Mouse (Mus musculus) hindbrain, embryonic 14.5 days (tissue): ENCODE measurements at regions not wholly inside any gene's neighbourhood (a gene's known extent, or its start where the extent isn't known, plus 50 kb on each side); places are given as distances from the start of the nearest gene placed in this dataset.

ENCODE experiments used
- ATAC-seq: fragments of 200-750 bp; cut with Nextera tagmentation; 2 replicates; pipeline ENCODE4 v1.8.0; 2017; ENCODE audit warnings: moderate number of reproducible peaks, mild to moderate bottlenecking, moderate TSS enrichment, moderate library complexity; ENCODE audit not compliant: low FRiP score
- DNase-seq: peaks from one replicate; pipeline ENCODE4 v3.0.0-alpha.2; 2015; ENCODE audit warnings: low spot score
- H3K27ac ChIP-seq: fragments of 300-500 bp; sonication (generic); 2 replicates; pipeline ENCODE4 v1.5.1; 2014; ENCODE audit warnings: mild to moderate bottlenecking, moderate library complexity
- H3K27me3 ChIP-seq: fragments of 300-500 bp; sonication (generic); 2 replicates; pipeline ENCODE4 v1.6.1; 2014; ENCODE audit warnings: mild to moderate bottlenecking, low read length, mixed read lengths; ENCODE audit not compliant: control insufficient read depth, insufficient read depth
- H3K36me3 ChIP-seq: fragments of 300-500 bp; sonication (generic); replicated peaks from 2 replicates; pipeline ENCODE4 v1.6.1; 2014; ENCODE audit not compliant: control insufficient read depth, insufficient read depth
- H3K4me1 ChIP-seq: fragments of 300-500 bp; sonication (generic); replicated peaks from 2 replicates; pipeline ENCODE4 v1.6.1; 2014; ENCODE audit warnings: antibody characterized with exemption, low read length, mixed read lengths; ENCODE audit not compliant: control insufficient read depth, insufficient read depth
- H3K4me2 ChIP-seq: fragments of 300-500 bp; sonication (generic); replicated peaks from 2 replicates; pipeline ENCODE4 v1.6.1; 2014; ENCODE audit warnings: mild to moderate bottlenecking, moderate library complexity
- H3K4me3 ChIP-seq: fragments of 300-500 bp; sonication (generic); replicated peaks from 2 replicates; pipeline ENCODE4 v1.5.1; 2014; ENCODE audit warnings: mild to moderate bottlenecking, low read length
- H3K9ac ChIP-seq: fragments of 300-500 bp; sonication (generic); 2 replicates; pipeline ENCODE4 v1.6.1; 2014
- H3K9me3 ChIP-seq: fragments of 300-500 bp; sonication (generic); 2 replicates; pipeline ENCODE4 v1.6.1; 2016; ENCODE audit warnings: low read length; ENCODE audit not compliant: control insufficient read depth
- WGBS: fragments of 180-500 bp; shearing (Covaris S2); extraction: QIAGEN DNeasy Blood & Tissue Kit; methylation state at CpG from one replicate; pipeline ENCODE4 v1.1.7; 2014; 5-methylcytosine and 5-hydroxymethylcytosine counted together

DNA sequence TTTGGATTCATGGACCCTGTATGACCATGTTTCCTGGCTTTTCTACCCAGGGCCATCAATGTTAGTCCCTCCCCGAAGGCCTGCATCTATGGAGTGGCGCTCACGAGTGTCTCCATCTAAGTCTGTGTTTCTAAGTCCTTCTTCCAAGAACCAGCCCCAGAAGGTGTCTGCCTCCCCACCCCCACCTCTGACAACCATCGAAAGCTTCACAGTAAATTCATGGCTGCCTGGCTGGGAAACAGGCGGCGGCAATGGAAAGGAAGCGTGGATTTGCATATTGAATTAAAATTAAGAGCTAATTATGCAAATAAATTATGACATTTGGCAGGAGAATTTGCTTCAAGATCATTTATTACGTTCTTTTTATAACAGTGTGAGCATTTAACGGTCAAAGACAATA lies 83.9 kb downstream of the Hif1an start:
- 63% methylated on average over 9 of the region's 9 CpGs for WGBS
- Histone ChIP-seq H3K27me3 (peaks cover 47% of the 10 kb centered on the region), H3K4me3 (no peak overlapping the region), H3K27ac (no peak overlapping the region), H3K9ac (no peak overlapping the region), H3K36me3 (no peaks in the 10 kb centered on the region), H3K4me1 (0 out of 2 replicates have a peak, but pooled peaks cover 5% of the 10 kb centered on the region), H3K9me3 (no peaks in the 10 kb centered on the region), H3K4me2 (no peak overlapping the region)
- ATAC-seq: no peak
- no peak for DNase-seq

GRCm38 (mm10) chr19:44649206-44649605 lies 86.6 kb downstream of the Hif1an start:
- Histone ChIP-seq H3K9me3 (no peaks in the 10 kb centered on the region), H3K36me3 (no peaks in the 10 kb centered on the region), H3K4me3 (no peak overlapping the region), H3K9ac (no peak overlapping the region), H3K4me1 (0 out of 2 replicates have a peak, but pooled peaks cover 5% of the 10 kb centered on the region), H3K27ac (no peak overlapping the region), H3K27me3 (peaks cover 50% of the 10 kb centered on the region), H3K4me2 (no peak overlapping the region)
- ATAC-seq: no peak
- 66% methylated on average over 7 of the region's 7 CpGs for WGBS
- DNase-seq: no peak

GRCm38 (mm10) chr19:44650841-44651240 lies 88.2 kb downstream of the Hif1an start:
- no peak for ATAC-seq
- Histone ChIP-seq H3K27ac (no peak overlapping the region), H3K9ac (no peak overlapping the region), H3K4me2 (no peak overlapping the region), H3K9me3 (no peaks in the 10 kb centered on the region), H3K36me3 (no peaks in the 10 kb centered on the region), H3K4me3 (no peak overlapping the region), H3K27me3 (peaks cover 58% of the 10 kb centered on the region), H3K4me1 (peaks cover 8% of the 10 kb centered on the region; the same call in 1 of the 2 replicates)
- no peak for DNase-seq
- 31% methylated on average over 2 of the region's 2 CpGs for WGBS

DNA sequence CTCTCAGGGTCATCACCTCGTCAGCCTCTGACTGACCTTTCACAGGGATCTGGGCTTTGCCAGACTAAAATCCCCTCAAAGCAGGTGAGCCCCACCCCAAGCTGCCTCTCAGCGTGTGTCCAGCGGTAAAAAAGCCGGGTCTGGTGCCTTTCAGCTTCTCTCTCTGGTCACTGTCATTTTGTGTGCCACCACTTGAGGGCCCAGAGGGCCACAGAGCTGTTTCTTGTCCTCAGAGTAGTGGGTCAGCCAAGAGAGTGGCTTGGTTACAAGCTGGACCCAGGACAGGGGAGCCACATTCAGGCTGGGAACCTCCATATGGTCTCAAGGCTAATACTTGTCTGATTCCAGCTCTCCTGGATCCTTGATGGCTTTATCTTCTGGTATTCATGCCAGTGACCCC lies 89.0 kb downstream of the Hif1an start:
- Histone ChIP-seq H3K27me3 (peaks cover 62% of the 10 kb centered on the region), H3K4me1 (peaks cover 10% of the 10 kb centered on the region; the same call in 1 of the 2 replicates), H3K9ac (no peak overlapping the region), H3K4me3 (no peak overlapping the region), H3K36me3 (no peaks in the 10 kb centered on the region), H3K4me2 (no peak overlapping the region), H3K9me3 (no peaks in the 10 kb centered on the region), H3K27ac (no peak overlapping the region)
- WGBS: 2% methylated on average over 4 of the region's 4 CpGs
- DNase-seq (no peak), ATAC-seq (no peak)

DNA sequence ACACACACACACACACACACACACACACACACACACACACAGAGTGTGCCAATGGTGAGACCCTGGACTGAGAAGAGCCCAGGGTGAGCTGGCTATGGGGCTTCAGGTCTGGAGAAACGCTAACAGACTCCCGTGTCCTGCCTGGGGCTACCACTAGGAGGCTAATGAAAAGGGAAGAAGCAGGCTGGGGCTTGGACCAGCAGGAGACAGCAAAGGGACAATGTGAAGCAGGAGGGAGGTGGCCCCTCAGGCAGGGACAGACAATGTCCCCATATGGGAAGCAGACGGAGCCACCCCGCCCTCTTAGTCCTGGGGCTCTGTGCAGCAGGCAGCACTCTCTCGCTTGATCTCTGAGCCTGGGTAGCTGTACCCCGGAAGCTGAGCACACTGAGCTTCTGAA lies 93.1 kb downstream of the Hif1an start:
- H3K9me3 ChIP-seq: no peaks in the 10 kb centered on the region
- H3K4me1 ChIP-seq: peaks cover 6% of the 10 kb centered on the region; the same call in 1 of the 2 replicates
- H3K36me3 ChIP-seq: no peaks in the 10 kb centered on the region
- H3K4me3 ChIP-seq: no peak overlapping the region
- DNase-seq: no peak
- H3K9ac ChIP-seq: no peak overlapping the region
- H3K4me2 ChIP-seq: no peak overlapping the region
- 2% methylated on average over 6 of the region's 6 CpGs for WGBS
- ATAC-seq: peak; percentile 65; the same call in 1 of the 2 replicates
- H3K27me3 ChIP-seq: peaks cover 64% of the 10 kb centered on the region
- no peak overlapping the region for H3K27ac ChIP-seq

- Histone ChIP-seq H3K9ac (no peak overlapping the region), H3K9me3 (no peaks in the 10 kb centered on the region), H3K4me1 (peaks cover 6% of the 10 kb centered on the region; the same call in 1 of the 2 replicates), H3K27me3 (peaks cover 57% of the 10 kb centered on the region), H3K4me3 (no peak overlapping the region), H3K27ac (no peak overlapping the region), H3K4me2 (no peak overlapping the region), H3K36me3 (no peaks in the 10 kb centered on the region)
- no peak for DNase-seq
- no peak for ATAC-seq
- 20% methylated on average over 10 of the region's 10 CpGs for WGBS
Observed at GRCm38 (mm10) chr19:44659316-44659715, 96.5 kb upstream of the Pax2 start.

- no peaks in the 10 kb centered on the region for H3K36me3 ChIP-seq
- DNase-seq (no peak), ATAC-seq (0 out of 2 replicates have a peak, but pooled peaks have one; percentile 15)
- peak overlapping the region; percentile 52 for H3K4me2 ChIP-seq
- H3K27me3 ChIP-seq: peaks cover 82% of the 10 kb centered on the region
- H3K4me1 ChIP-seq: peaks cover 32% of the 10 kb centered on the region
- H3K4me3 ChIP-seq: peak overlapping the region; percentile 22
- peak overlapping the region; percentile 80 for H3K27ac ChIP-seq
- 0% methylated on average over 14 of the region's 14 CpGs for WGBS
- no peaks in the 10 kb centered on the region for H3K9me3 ChIP-seq
- peak overlapping the region; percentile 39; the same call in 1 of the 2 replicates for H3K9ac ChIP-seq
Observed at GRCm38 (mm10) chr19:44669535-44669958, 86.3 kb upstream of the Pax2 start.

DNA sequence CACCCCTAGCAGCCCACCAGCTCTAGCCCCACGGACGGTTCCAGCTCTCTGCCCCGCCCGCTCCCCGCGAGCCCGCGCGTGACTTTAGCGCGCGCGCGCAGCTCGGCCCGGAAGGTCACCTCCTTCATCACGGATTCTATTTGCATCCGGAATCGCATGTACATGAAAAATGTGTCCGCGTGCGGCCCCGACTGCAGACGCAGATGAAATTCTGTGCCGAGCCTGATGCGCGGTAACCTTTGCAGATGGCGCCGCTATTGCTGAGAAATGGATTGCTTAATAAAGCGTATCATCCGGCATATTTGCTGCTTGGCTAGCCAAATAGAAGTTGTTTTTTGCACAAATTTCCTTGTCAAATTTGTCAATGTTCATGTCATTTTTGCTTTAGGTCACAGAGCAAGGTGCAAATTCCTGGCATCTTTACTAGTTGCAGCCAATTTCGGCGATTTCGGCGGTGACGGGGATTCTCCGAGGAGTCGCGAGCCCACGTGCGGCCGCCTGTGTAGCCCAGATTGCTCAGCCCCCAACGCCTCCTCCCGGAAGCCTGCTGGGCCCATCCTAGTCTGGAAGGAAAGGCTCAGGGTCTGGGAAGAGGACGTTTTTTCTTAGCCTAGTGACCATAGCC lies 81.1 kb upstream of the Pax2 start:
- H3K9ac ChIP-seq: no peak overlapping the region
- H3K9me3 ChIP-seq: no peaks in the 10 kb centered on the region
- DNase-seq (peak; percentile 58), ATAC-seq (no peak)
- H3K4me3 ChIP-seq: peak overlapping the region; percentile 22
- H3K27ac ChIP-seq: peak overlapping the region; percentile 51
- 4% methylated on average over 45 of the region's 45 CpGs for WGBS
- H3K36me3 ChIP-seq: no peaks in the 10 kb centered on the region
- H3K4me1 ChIP-seq: peaks cover 30% of the 10 kb centered on the region
- peak overlapping the region; percentile 46 for H3K4me2 ChIP-seq
- peaks cover 92% of the 10 kb centered on the region for H3K27me3 ChIP-seq

- H3K4me3 ChIP-seq: no peak overlapping the region
- H3K4me2 ChIP-seq: no peak overlapping the region
- no peak overlapping the region for H3K9ac ChIP-seq
- no peak for ATAC-seq
- no peaks in the 10 kb centered on the region for H3K9me3 ChIP-seq
- DNase-seq: no peak
- no peak overlapping the region for H3K27ac ChIP-seq
- peaks cover 94% of the 10 kb centered on the region for H3K27me3 ChIP-seq
- H3K4me1 ChIP-seq: peaks cover 16% of the 10 kb centered on the region
- H3K36me3 ChIP-seq: no peaks in the 10 kb centered on the region
- 5% methylated on average over 12 of the region's 12 CpGs for WGBS
Observed at GRCm38 (mm10) chr19:44676555-44677120, 79.2 kb upstream of the Pax2 start.
